Mouse (Mus musculus) MEL (cell line): Measurements from ENCODE around the gene Ppp1r18. TPM values are rescaled to one million over a fixed set of nuclear protein-coding genes. Genes with fewer than 3 reads are reported as not detected.

Source experiments
- DNase-seq: peaks from one replicate; pipeline ENCODE4 v3.0.0; 2011; ENCODE audit warnings: low read depth, low spot score
- H3K27ac ChIP-seq: 2 replicates; pipeline ENCODE4 v1.5.1; 2012; ENCODE audit warnings: low read depth, mild to moderate bottlenecking, control low read depth, low read length, moderate library complexity; ENCODE audit not compliant: control insufficient read depth
- H3K27me3 ChIP-seq, 2 experiments: fragments of 150-350 bp in 1 of 2; sonication (generic) in 1 of 2; 2 replicates each; pipeline ENCODE4 v1.6.1; 2012; ENCODE audit warnings: low read length in 2 of 2, mild to moderate bottlenecking in 2 of 2, improper control_type of control experiment in 1 of 2, moderate library complexity in 1 of 2; ENCODE audit not compliant: insufficient read depth in 2 of 2, control insufficient read depth in 1 of 2
- H3K36me3 ChIP-seq, 2 experiments: 2 replicates each; pipeline ENCODE4 v1.6.1; 2012 to 2014; ENCODE audit warnings: low read length in 2 of 2, improper control_type of control experiment in 1 of 2, inconsistent platforms in 1 of 2, mild to moderate bottlenecking in 1 of 2; ENCODE audit not compliant: insufficient read depth in 2 of 2, control insufficient read depth in 1 of 2
- H3K4me1 ChIP-seq, 2 experiments: fragments of 150-350 bp in 1 of 2; sonication (generic) in 1 of 2; 2 replicates each; pipeline ENCODE4 v1.6.1; 2012; ENCODE audit warnings: low read length in 2 of 2, improper control_type of control experiment in 1 of 2, mild to moderate bottlenecking in 1 of 2; ENCODE audit not compliant: insufficient read depth in 2 of 2, control insufficient read depth in 1 of 2
- H3K4me3 ChIP-seq, 2 experiments: fragments of 150-350 bp in 1 of 2; sonication (generic) in 1 of 2; 2 replicates each; pipeline ENCODE4 v1.5.1; 2012; ENCODE audit warnings: low read depth in 2 of 2, low read length in 2 of 2, mild to moderate bottlenecking in 2 of 2, moderate library complexity in 2 of 2, control low read depth in 1 of 2, improper control_type of control experiment in 1 of 2; ENCODE audit not compliant: control insufficient read depth in 1 of 2, insufficient read depth in 1 of 2
- H3K79me2 ChIP-seq: 2 replicates; pipeline ENCODE4 v1.6.1; 2012; ENCODE audit warnings: mild to moderate bottlenecking, low read length, moderate library complexity; ENCODE audit not compliant: control insufficient read depth, poor library complexity, insufficient read depth
- H3K9ac ChIP-seq: 2 replicates; pipeline ENCODE4 v1.6.1; 2012; ENCODE audit warnings: low read depth, mild to moderate bottlenecking, control low read depth, low read length, moderate library complexity; ENCODE audit not compliant: control insufficient read depth, poor library complexity, severe bottlenecking
- H3K9me3 ChIP-seq: fragments of 150-350 bp; sonication (generic); replicated peaks from 2 replicates; pipeline ENCODE4 v1.6.1; 2012; ENCODE audit warnings: mild to moderate bottlenecking, low read length, improper control_type of control experiment, moderate library complexity; ENCODE audit not compliant: insufficient read depth
- BHLHE40 ChIP-seq: IDR thresholded peaks from 2 replicates; pipeline ENCODE4 v1.6.1; 2012; ENCODE audit warnings: low read depth, mild to moderate bottlenecking, inconsistent platforms, low read length, improper control_type of control experiment, borderline replicate concordance
- CHD1 ChIP-seq: IDR thresholded peaks from 2 replicates; pipeline ENCODE4 v1.6.1; 2012; ENCODE audit warnings: low read depth, mild to moderate bottlenecking, inconsistent platforms, low read length, improper control_type of control experiment
- CHD2 ChIP-seq: IDR thresholded peaks from 2 replicates; pipeline ENCODE4 v1.6.1; 2011; ENCODE audit warnings: low read length, improper control_type of control experiment
- CTCF ChIP-seq, 3 experiments: IDR thresholded peaks in 2 of 3; conservative IDR thresholded peaks in 1 of 3; 2 replicates each; pipeline ENCODE4 v1.5.1; 2011 to 2012; ENCODE audit warnings: low read length in 3 of 3, low read depth in 2 of 3, mild to moderate bottlenecking in 2 of 3, improper control_type of control experiment in 1 of 3, inconsistent platforms in 1 of 3, mixed read lengths in 1 of 3, moderate library complexity in 1 of 3; ENCODE audit not compliant: control insufficient read depth in 1 of 3, insufficient read depth in 1 of 3, poor library complexity in 1 of 3, severe bottlenecking in 1 of 3
- E2F4 ChIP-seq: IDR thresholded peaks from 2 replicates; pipeline ENCODE4 v1.6.1; 2011; ENCODE audit warnings: low read depth, low read length, improper control_type of control experiment, borderline replicate concordance
- ELF1 ChIP-seq: IDR thresholded peaks from 2 replicates; pipeline ENCODE4 v1.6.1; 2014; ENCODE audit warnings: low read depth, mild to moderate bottlenecking, inconsistent platforms, low read length, improper control_type of control experiment, moderate library complexity
- EP300 ChIP-seq, 2 experiments: IDR thresholded peaks; 2 replicates each; pipeline ENCODE4 v1.6.1; 2011; ENCODE audit warnings: improper control_type of control experiment in 2 of 2, low read length in 2 of 2, low read depth in 1 of 2, mild to moderate bottlenecking in 1 of 2
- ETS1 ChIP-seq: IDR thresholded peaks from 2 replicates; pipeline ENCODE4 v1.6.1; 2012; ENCODE audit warnings: low read depth, mild to moderate bottlenecking, inconsistent platforms, low read length, improper control_type of control experiment, moderate library complexity
- GABPA ChIP-seq: IDR thresholded peaks from 2 replicates; pipeline ENCODE4 v1.6.1; 2012; ENCODE audit warnings: low read depth, mild to moderate bottlenecking, inconsistent platforms, low read length, improper control_type of control experiment, moderate library complexity
- JUND ChIP-seq: IDR thresholded peaks from 2 replicates; pipeline ENCODE4 v1.6.1; 2011; ENCODE audit warnings: low read depth, mild to moderate bottlenecking, improper control_type of control experiment, low read length
- KAT2A ChIP-seq: conservative IDR thresholded peaks from 2 replicates; pipeline ENCODE4 v1.6.1; 2012; ENCODE audit warnings: low read depth, low read length, improper control_type of control experiment, inconsistent platforms
- MAFK ChIP-seq: IDR thresholded peaks from 2 replicates; pipeline ENCODE4 v1.6.1; 2011; ENCODE audit warnings: low read depth, mild to moderate bottlenecking, low read length, improper control_type of control experiment, borderline replicate concordance
- MAX ChIP-seq: IDR thresholded peaks from 2 replicates; pipeline ENCODE4 v1.6.1; 2011; ENCODE audit warnings: low read length, improper control_type of control experiment
- MAZ ChIP-seq: IDR thresholded peaks from 2 replicates; pipeline ENCODE4 v1.6.1; 2012; ENCODE audit warnings: low read depth, mild to moderate bottlenecking, inconsistent platforms, low read length, improper control_type of control experiment
- MEF2A ChIP-seq: IDR thresholded peaks from 2 replicates; pipeline ENCODE4 v1.6.1; 2014; ENCODE audit warnings: low read depth, mild to moderate bottlenecking, inconsistent platforms, low read length, improper control_type of control experiment; ENCODE audit not compliant: poor library complexity, insufficient replicate concordance, severe bottlenecking; ENCODE audit errors: extremely low read depth
- MYB ChIP-seq: IDR thresholded peaks from 2 replicates; pipeline ENCODE4 v1.6.1; 2011; ENCODE audit warnings: mild to moderate bottlenecking, low read depth, low read length, improper control_type of control experiment
- MYC ChIP-seq: IDR thresholded peaks from 2 replicates; pipeline ENCODE4 v1.6.1; 2011; ENCODE audit warnings: low read depth, mild to moderate bottlenecking, low read length, improper control_type of control experiment, moderate library complexity
- NRF1 ChIP-seq: IDR thresholded peaks from 2 replicates; pipeline ENCODE4 v1.6.1; 2014; ENCODE audit warnings: low read depth, mild to moderate bottlenecking, inconsistent platforms, low read length, improper control_type of control experiment, moderate library complexity; ENCODE audit not compliant: poor library complexity, insufficient read depth, severe bottlenecking
- POLR2A ChIP-seq, 2 experiments: IDR thresholded peaks; 2 replicates each; pipeline ENCODE4 v1.6.1; 2011 to 2012; ENCODE audit warnings: low read length in 2 of 2, mild to moderate bottlenecking in 2 of 2, control low read depth in 1 of 2, improper control_type of control experiment in 1 of 2, low read depth in 1 of 2, moderate library complexity in 1 of 2; ENCODE audit not compliant: control insufficient read depth in 1 of 2, insufficient read depth in 1 of 2, poor library complexity in 1 of 2
- POLR2AphosphoS2 ChIP-seq: IDR thresholded peaks from 2 replicates; pipeline ENCODE4 v1.6.1; 2011; ENCODE audit warnings: low read length, improper control_type of control experiment
- POLR2AphosphoS5 ChIP-seq: IDR thresholded peaks from 2 replicates; pipeline ENCODE4 v1.6.1; 2012; ENCODE audit warnings: low read depth, borderline replicate concordance, mild to moderate bottlenecking, inconsistent platforms, low read length, moderate library complexity, mixed read lengths
- RAD21 ChIP-seq: IDR thresholded peaks from 2 replicates; pipeline ENCODE4 v1.6.1; 2011; ENCODE audit warnings: mild to moderate bottlenecking, low read depth, low read length, improper control_type of control experiment
- RCOR1 ChIP-seq: IDR thresholded peaks from 2 replicates; pipeline ENCODE4 v1.6.1; 2012; ENCODE audit warnings: low read depth, mild to moderate bottlenecking, inconsistent platforms, low read length, improper control_type of control experiment
- SIN3A ChIP-seq: IDR thresholded peaks from 2 replicates; pipeline ENCODE4 v1.6.1; 2012; ENCODE audit warnings: low read length, improper control_type of control experiment, inconsistent platforms
- SMC3 ChIP-seq: IDR thresholded peaks from 2 replicates; pipeline ENCODE4 v1.6.1; 2011; ENCODE audit warnings: low read depth, low read length, improper control_type of control experiment
- TBP ChIP-seq: IDR thresholded peaks from 2 replicates; pipeline ENCODE4 v1.8.0; 2011; ENCODE audit warnings: low read depth, low read length, improper control_type of control experiment
- TCF12 ChIP-seq: IDR thresholded peaks from 2 replicates; pipeline ENCODE4 v1.6.1; 2014; ENCODE audit warnings: low read depth, mild to moderate bottlenecking, inconsistent platforms, low read length, improper control_type of control experiment, moderate library complexity
- UBTF ChIP-seq: IDR thresholded peaks from 2 replicates; pipeline ENCODE4 v1.6.1; 2012; ENCODE audit warnings: low read depth, mild to moderate bottlenecking, inconsistent platforms, low read length, improper control_type of control experiment, moderate library complexity, borderline replicate concordance; ENCODE audit not compliant: insufficient read depth
- USF1 ChIP-seq: IDR thresholded peaks from 2 replicates; pipeline ENCODE4 v1.6.1; 2014; ENCODE audit warnings: low read depth, mild to moderate bottlenecking, inconsistent platforms, low read length, improper control_type of control experiment, moderate library complexity
- USF2 ChIP-seq, 2 experiments: IDR thresholded peaks; 2 replicates each; pipeline ENCODE4 v1.6.1; 2011 to 2012; ENCODE audit warnings: improper control_type of control experiment in 2 of 2, low read length in 2 of 2, borderline replicate concordance in 1 of 2, inconsistent platforms in 1 of 2, low read depth in 1 of 2, mild to moderate bottlenecking in 1 of 2; ENCODE audit not compliant: insufficient read depth in 1 of 2
- ZC3H11A ChIP-seq: IDR thresholded peaks from 2 replicates; pipeline ENCODE4 v1.6.1; 2012; ENCODE audit warnings: low read depth, mild to moderate bottlenecking, inconsistent platforms, low read length, improper control_type of control experiment
- ZKSCAN1 ChIP-seq: IDR thresholded peaks from 2 replicates; pipeline ENCODE4 v1.6.1; 2012; ENCODE audit warnings: low read depth, mild to moderate bottlenecking, inconsistent platforms, low read length, improper control_type of control experiment, moderate library complexity
- ZMIZ1 ChIP-seq: IDR thresholded peaks from 2 replicates; pipeline ENCODE4 v1.6.1; 2012; ENCODE audit warnings: low read depth, mild to moderate bottlenecking, inconsistent platforms, low read length, improper control_type of control experiment, moderate library complexity
- ZNF384 ChIP-seq: IDR thresholded peaks from 2 replicates; pipeline ENCODE4 v1.6.1; 2012; ENCODE audit warnings: low read depth, mild to moderate bottlenecking, inconsistent platforms, low read length, improper control_type of control experiment
- polyA plus RNA-seq, 2 experiments: library from polyadenylated mRNA; stranded (reverse) in 1 of 2; unstranded in 1 of 2; fragments of >175 nt in 1 of 2; fragments of >200 nt in 1 of 2; gene quantifications; 2 replicates each; pipeline versions ENCODE4 v1.2.1 to v1.2.4; 2012; ENCODE audit warnings: low replicate concordance in 2 of 2, low read depth in 1 of 2; ENCODE audit not compliant: insufficient read length in 2 of 2, insufficient read depth in 1 of 2, missing spikeins in 1 of 2
- total RNA-seq: library from RNA; depleted of rRNA; stranded (reverse); fragments of 300-350 nt; gene quantifications from 2 replicates; pipeline ENCODE4 v1.2.3, GENCODE M21; 2012

The Ppp1r18 gene
- total and polyA plus RNA-seq, 3 experiments: 10.1 to 36.2 TPM; not detected in 1

DNA sequence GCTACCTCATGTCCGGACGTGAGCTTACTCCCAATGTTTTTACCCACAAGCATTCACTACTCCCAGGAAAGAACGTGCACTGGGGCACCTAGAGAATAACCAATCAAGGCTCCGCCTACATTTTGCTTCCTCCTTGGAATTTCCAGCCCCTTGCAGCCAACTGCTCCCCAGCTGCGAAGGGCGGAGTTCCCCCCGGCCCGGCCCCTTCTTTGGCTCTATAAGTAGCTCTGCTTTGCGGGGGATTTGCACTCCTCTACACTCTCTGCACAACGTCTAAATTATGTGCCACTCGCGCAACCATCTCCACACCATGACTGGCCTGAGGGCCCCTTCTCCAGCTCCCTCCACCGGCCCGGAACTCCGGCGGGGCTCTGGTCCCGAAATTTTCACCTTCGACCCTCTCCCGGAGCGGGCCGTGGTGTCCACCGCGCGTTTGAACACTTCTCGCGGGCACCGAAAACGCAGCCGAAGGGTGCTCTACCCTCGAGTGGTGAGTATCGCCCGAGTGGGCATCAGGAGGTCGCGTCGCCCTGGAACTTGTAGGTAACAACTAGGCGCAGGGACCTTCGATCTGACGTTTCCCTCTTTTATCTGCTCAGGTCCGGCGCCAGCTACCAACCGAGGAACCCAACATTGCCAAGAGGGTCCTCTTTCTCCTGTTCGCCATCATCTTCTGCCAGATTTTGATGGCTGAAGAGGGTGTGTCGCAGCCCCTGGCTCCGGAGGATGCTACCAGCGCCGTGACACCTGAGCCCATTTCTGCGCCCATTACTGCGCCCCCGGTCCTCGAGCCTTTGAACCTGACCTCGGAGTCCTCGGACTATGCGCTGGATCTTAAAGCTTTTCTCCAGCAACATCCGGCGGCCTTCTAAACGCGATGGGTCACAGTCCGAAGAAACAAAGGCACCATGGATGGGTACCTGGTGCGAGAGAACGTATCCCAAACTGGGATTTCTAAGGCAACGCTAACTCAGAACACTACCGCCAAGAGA, 43.7 kb upstream of the Ppp1r18 start, which contains the start of gene Ier3:
Ier3 (plus strand) TSS at position 246 of the 992 bp plus-strand sequence.
- peaks cover 11% of the 10 kb centered on the region for H3K79me2 ChIP-seq
- peak; percentile 90 for DNase-seq
- peak within 1 kb of the TSS; percentile 82 for H3K27ac ChIP-seq
- H3K4me1 ChIP-seq: peaks cover 2 to 20% of the 10 kb centered on the region in 2 experiments; a peak in 2 of 4 replicates
- H3K36me3 ChIP-seq: peaks cover 3 to 13% of the 10 kb centered on the region in 2 experiments; a peak in 3 of 4 replicates
- peak within 1 kb of the TSS; percentile 73 for H3K9ac ChIP-seq
- H3K27me3 ChIP-seq: no peaks in the 10 kb centered on the region
- H3K4me3 ChIP-seq: peak within 1 kb of the TSS; percentile 57 to 90
- no peaks in the 10 kb centered on the region for H3K9me3 ChIP-seq
- TF ChIP-seq ZMIZ1 (peak; percentile 100), POLR2AphosphoS5 (peak; percentile 55; the same call in 1 of the 2 replicates), SIN3A (peak; percentile 63; the same call in 1 of the 2 replicates), ZC3H11A (no peak), CHD2 (no peak), MYC (no peak), E2F4 (no peak), CTCF (IDR thresholded peaks at IDR 0.05 in 2 of 3, conservative IDR thresholded peaks at IDR 0.05 in 1 of 3; ENCODE audit: control insufficient read depth in 1 of 3, insufficient read depth in 1 of 3, low read depth in 2 of 3, low read length in 3 of 3, poor library complexity in 1 of 3, severe bottlenecking in 1 of 3) (no peak), MAZ (peak; percentile 77), MAFK (no peak), RAD21 (no peak), ZKSCAN1 (no peak), POLR2AphosphoS2 (peak; percentile 94), NRF1 (0 out of 2 replicates have a peak, but pooled peaks have one; percentile 6), KAT2A (no peak; the same call in 1 of the 2 replicates), JUND (no peak), ZNF384 (no peak), CHD1 (no peak), USF2 (IDR thresholded peaks at IDR 0.05; ENCODE audit: borderline replicate concordance in 1 of 2, insufficient read depth in 1 of 2, low read depth in 1 of 2, low read length in 2 of 2) (no peak), BHLHE40 (no peak), GABPA (no peak), RCOR1 (0 out of 2 replicates have a peak, but pooled peaks have one; percentile 27), ELF1 (peak; percentile 60), ETS1 (peak; percentile 71; the same call in 1 of the 2 replicates), MAX (no peak), TBP (peak; percentile 99), SMC3 (no peak), EP300 (IDR thresholded peaks at IDR 0.05; ENCODE audit: low read depth in 1 of 2, low read length in 2 of 2) (peak in 1 of 2 experiments; percentile 28; a peak in 1 of 4 replicates), POLR2A (IDR thresholded peaks at IDR 0.05; ENCODE audit: control insufficient read depth in 1 of 2, insufficient read depth in 1 of 2, low read depth in 1 of 2, low read length in 2 of 2, poor library complexity in 1 of 2) (peak; percentile 94 to 100; a peak in 3 of 4 replicates), USF1 (no peak), TCF12 (peak; percentile 60), UBTF (no peak), MEF2A (0 out of 2 replicates have a peak, but pooled peaks have one; percentile 21), MYB (no peak)
